In genomic region chrX:163982129-163982528, GRCm38 (mm10) we compare ENCODE assay signal across 27 mouse cellular contexts.
"Had no signal": no experiment of that assay in that cellular context is flagged by ENCODE, and none has a peak within 500 bp of the region (broad histone marks: within the 10 kb centered on the region; RNA-seq: fewer than 3 reads in every experiment).

No protein-coding gene starts in this region.

- H3K4me2 ChIP-seq: heart, embryonic 11.5 days; heart, embryonic 13.5 days; heart, embryonic 15.5 days; hindbrain, embryonic 13.5 days; hindbrain, embryonic 15.5 days; kidney, embryonic 15.5 days; liver, embryonic 11.5 days; liver, embryonic 13.5 days; liver, embryonic 15.5 days had no signal

- H3K9me3 ChIP-seq: heart, embryonic 13.5 days; heart, embryonic 15.5 days; hindbrain, embryonic 13.5 days; hindbrain, embryonic 15.5 days; kidney, embryonic 15.5 days; liver, embryonic 13.5 days; liver, embryonic 15.5 days had no signal

- H3K9ac ChIP-seq: heart, embryonic 13.5 days; heart, embryonic 15.5 days; hindbrain, embryonic 13.5 days; hindbrain, embryonic 15.5 days; kidney, embryonic 15.5 days; liver, embryonic 13.5 days; liver, embryonic 15.5 days had no signal

- H3K4me3 ChIP-seq: heart, adult 2 months; heart, embryonic 13.5 days; heart, embryonic 15.5 days; hindbrain, embryonic 13.5 days; hindbrain, embryonic 15.5 days; kidney, embryonic 15.5 days; liver, embryonic 13.5 days; liver, embryonic 15.5 days had no signal

- ATAC-seq: hindbrain, postnatal 0 days; intestine, embryonic 16.5 days had no signal

- H3K27me3 ChIP-seq: heart, embryonic 15.5 days; hindbrain, embryonic 13.5 days; hindbrain, embryonic 15.5 days; liver, embryonic 13.5 days; liver, embryonic 15.5 days had no signal

- H3K27ac ChIP-seq: heart, adult 2 months; heart, embryonic 13.5 days; heart, embryonic 15.5 days; hindbrain, embryonic 13.5 days; hindbrain, embryonic 15.5 days; hindbrain, postnatal 0 days; kidney, embryonic 15.5 days; kidney, postnatal 0 days; liver, embryonic 13.5 days; liver, embryonic 15.5 days had no signal

- H3K36me3 ChIP-seq: heart, embryonic 13.5 days; heart, embryonic 15.5 days; hindbrain, embryonic 13.5 days; hindbrain, embryonic 15.5 days; liver, embryonic 13.5 days; liver, embryonic 15.5 days had no signal

- H3K4me1 ChIP-seq: heart, embryonic 13.5 days; heart, embryonic 15.5 days; hindbrain, embryonic 13.5 days; hindbrain, embryonic 15.5 days; kidney, embryonic 15.5 days; liver, embryonic 13.5 days; liver, embryonic 15.5 days had no signal

- DNase-seq: gastrocnemius, postnatal 14 days; gastrocnemius, postnatal 36 days; heart, adult 11 months; heart, adult 2 months; heart, postnatal 14 days; heart, postnatal 36 days; kidney, adult 11 months; kidney, adult 2 months; kidney, adult 9 months; kidney, postnatal 14 days; kidney, postnatal 36 days; layer of hippocampus, adult 9-11 months; layer of hippocampus, postnatal 36 days; left cerebral cortex, postnatal 4 days; liver; liver, embryonic 13.5 days had no signal
